22 mouse cellular contexts compared by ENCODE assay signal in the genomic region with DNA sequence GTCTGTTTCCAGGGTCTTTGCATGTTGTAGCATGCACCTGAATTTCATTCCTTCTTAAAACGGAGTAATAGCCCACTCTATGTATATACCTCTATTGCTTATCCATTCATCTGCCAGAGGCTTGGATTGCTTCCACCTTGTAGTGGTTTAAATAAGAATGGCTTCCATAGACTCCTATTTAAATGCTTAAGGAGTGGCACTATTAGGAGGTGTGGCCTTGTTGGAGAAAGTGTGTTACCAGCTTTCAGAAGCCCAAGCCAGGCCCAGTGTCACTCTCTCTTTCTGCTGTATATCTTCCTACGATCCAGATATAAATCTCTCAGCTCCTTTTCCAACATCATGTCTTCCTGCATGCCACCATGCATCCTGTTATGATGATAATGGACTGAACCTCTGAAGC.
"Had no signal": no experiment of that assay in that cellular context is flagged by ENCODE, and none has a peak within 500 bp of the region (broad histone marks: within the 10 kb centered on the region; RNA-seq: fewer than 3 reads in every experiment).

No protein-coding gene starts in this region.

- ATAC-seq: hindbrain, embryonic 16.5 days; hindbrain, postnatal 0 days; inflammation-experienced regulatory T-cells, adult 6 months; intestine, embryonic 15.5 days; intestine, embryonic 16.5 days; intestine, postnatal 0 days had no signal

- DNase-seq: heart, postnatal 10 days; heart, postnatal 14 days; heart, postnatal 36 days; heart, postnatal 4 days; kidney, adult 11 months; kidney, adult 18-20 months; kidney, adult 2 months; kidney, adult 8-10 months; kidney, adult 9 months; kidney, postnatal 10 days; kidney, postnatal 14 days; kidney, postnatal 25 days; kidney, postnatal 36 days; kidney, postnatal 4 days; layer of hippocampus, adult 9-11 months; layer of hippocampus, postnatal 36 days had no signal
